Mouse (Mus musculus): Measurements from ENCODE around the gene 1700049E17Rik2.
"Not testable (repeated sequence)": the region's sequence is repeated elsewhere in the genome, so short reads cannot be mapped to it uniquely, and the experiment has no call there.

The 1700049E17Rik2 gene

GRCm38 (mm10) chr14:41572911-41573310, at the start of gene 1700049E17Rik2:
1700049E17Rik2 (plus strand) TSS chr14:41573211.
- in situ Hi-C loops (cut with MseI, MboI), result not testable (repeated sequence)

DNA sequence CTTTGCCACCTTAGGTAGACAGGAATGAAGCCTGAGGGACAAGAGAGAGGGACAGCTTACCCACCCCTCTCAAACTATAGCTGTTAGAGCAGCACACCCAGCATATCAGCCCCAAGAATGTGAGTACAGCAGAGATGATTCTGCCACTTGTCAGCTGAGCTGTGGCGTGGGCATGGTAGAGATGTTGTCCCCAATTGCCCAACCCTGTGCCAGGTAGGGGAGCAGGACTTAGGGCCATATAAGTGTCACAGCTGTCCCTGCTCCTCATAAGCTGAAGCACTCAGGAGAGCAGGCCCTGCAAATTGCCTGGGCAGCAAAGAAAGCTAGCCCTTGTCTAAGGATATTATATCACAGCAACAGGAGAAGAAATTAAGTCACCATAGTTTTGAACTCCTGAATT, 48.3 kb upstream of the 1700049E17Rik2 start:
- in situ Hi-C loops (cut with MseI, MboI), result not testable (repeated sequence)

DNA sequence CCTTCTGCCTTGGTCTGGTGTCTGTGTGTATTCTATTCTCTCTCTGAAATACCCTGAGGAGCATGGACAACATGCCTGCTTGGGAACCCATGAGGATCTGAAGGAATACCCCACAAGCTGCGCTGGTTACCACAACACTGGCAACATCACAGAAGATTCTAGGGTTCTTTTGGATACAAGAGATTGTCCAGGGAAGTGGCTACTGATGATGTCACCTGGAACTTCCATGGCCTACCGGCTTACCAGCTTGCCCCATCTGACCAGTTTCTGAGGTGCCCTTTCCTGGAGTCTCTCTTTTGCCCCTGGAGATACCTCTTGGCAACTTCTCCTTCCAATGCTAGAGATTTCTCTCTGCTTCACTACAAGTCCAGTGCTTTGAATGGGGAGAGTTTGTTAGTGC, 17.5 kb upstream of the 1700049E17Rik2 start, which contains the start of gene Gm7970:
TSS of gene Gm7970 (minus strand) at position 101 of the 400 bp plus-strand sequence.
- in situ Hi-C loops (cut with MseI, MboI), result not testable (repeated sequence)

DNA sequence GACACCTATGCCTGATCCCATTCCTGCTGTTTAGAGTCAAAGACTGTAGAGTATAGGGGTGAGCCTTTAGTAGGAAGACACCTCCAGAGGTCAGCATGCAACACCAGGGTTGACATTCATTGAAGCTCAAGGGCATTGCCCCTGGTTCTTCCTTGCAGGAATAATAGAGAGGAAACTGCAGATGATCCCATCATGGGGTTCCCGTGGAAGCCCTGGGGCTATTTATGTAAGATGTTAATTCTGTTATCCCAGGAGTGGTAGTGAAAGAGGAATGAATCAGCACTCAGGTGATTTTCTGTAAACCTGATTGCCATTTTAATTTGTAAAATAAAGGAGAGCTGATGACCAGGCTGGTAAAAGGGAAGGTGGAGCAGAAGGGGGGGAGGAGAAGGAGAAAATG, 13.3 kb downstream of the 1700049E17Rik2 start:
- in situ Hi-C loops (cut with MseI, MboI), result not testable (repeated sequence)

- in situ Hi-C loops (cut with MseI, MboI), result not testable (repeated sequence)
Measured at GRCm38 (mm10) chr14:41600935-41601334, 27.9 kb downstream of the 1700049E17Rik2 start.

GRCm38 (mm10) chr14:41610690-41611089, 37.7 kb downstream of the 1700049E17Rik2 start:
- in situ Hi-C loops (cut with MseI, MboI), result loop anchor here (5.0 kb wide), 1 partner anchor 1667 kb away; the partner anchor contains the start of gene Gm9732 (in 2 of the 2)

- in situ Hi-C loops (cut with MseI, MboI), result not testable (repeated sequence)
Measured at GRCm38 (mm10) chr14:41622535-41622934, 49.5 kb downstream of the 1700049E17Rik2 start.

DNA sequence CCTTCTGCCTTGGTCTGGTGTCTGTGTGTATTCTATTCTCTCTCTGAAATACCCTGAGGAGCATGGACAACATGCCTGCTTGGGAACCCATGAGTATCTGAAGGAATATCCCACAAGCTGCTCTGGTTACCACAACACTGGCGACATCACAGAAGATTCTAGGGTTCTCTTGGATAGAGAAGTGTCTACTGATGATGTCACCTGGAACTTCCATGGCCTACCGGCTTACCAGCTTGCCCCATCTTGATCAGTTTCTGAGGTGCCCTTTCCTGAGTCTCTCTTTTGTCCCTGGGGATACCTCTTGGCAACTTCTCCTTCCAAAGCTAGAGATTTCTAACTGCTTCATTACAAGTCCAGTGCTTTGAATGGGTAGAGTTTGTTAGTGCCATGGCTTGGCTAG, 51.5 kb downstream of the 1700049E17Rik2 start, which contains the start of gene Gm3072:
TSS of gene Gm3072 (minus strand) at position 101 of the 400 bp plus-strand sequence.
- in situ Hi-C loops (cut with MseI, MboI), result not testable (repeated sequence)

DNA sequence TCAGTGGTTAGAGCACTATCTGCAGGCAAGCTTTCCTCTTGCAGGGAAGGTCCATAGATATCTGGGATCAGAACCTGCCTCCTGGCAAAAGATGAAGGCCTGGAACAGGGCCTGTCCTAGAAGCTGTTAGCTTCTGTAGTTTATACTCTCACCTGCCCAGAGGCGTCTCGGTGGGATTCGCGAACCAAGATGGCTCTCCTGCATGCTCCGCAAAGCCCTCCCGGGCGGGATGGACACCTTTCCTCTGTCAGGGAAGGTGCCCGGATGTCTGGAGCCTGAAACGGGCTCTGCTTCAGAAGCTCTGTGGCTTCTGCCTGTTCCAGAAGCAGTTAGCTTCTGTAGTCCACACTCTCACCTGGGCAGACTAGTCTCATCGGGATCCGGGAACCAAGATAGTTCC, 57.1 kb downstream of the 1700049E17Rik2 start:
- in situ Hi-C loops (cut with MseI, MboI), result not testable (repeated sequence)

Data from mouse trophoblast stem cell (cell line).